Mouse (Mus musculus): Measurements from ENCODE around the gene Shb.
"Not testable (repeated sequence)": the region's sequence is repeated elsewhere in the genome, so short reads cannot be mapped to it uniquely, and the experiment has no call there.

The Shb gene

GRCm38 (mm10) chr4:45399421-45400210 is 132.7 kb downstream of the Shb start:
- DNase-seq (ENCODE audit: low read depth, low spot score): no peak

DNA sequence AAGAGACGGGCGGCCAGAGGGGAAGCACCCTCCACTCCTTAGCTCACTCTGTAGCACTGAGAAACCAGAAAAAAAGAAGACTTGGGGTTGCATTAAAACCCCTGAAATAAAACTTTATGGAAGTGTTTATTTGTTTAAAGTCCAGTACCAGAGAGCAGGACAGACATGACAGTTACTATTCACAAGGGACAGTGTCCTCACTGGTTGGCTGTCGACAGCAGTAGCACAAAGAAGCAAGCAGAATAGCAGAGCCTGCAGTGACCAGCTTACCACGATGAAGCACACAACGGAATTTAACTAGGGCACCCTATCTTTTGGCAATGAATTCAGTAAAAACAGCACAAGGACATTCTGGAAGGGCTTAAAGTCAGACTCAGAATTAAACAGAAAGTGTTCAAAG is 134.0 kb downstream of the Shb start:
- not testable (repeated sequence) for DNase-seq (ENCODE audit: low read depth, low spot score)

DNA sequence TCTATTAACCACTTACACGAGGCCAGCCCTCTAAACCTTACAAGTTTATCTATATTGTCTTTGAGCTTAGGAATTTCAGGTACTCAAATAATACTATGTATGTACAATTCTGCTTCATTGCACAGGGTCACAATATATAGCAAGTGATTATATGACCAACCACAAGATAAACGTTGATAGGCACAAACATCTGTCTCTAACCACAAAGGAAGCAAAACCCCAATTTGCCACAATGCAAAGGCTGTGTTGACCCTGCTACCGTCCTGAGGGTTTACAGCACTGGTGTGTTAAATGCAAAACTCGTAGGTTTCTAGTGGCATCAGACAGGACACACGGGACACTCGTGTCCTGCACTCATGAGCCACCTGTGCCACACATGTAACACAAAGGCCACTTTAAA is 136.1 kb downstream of the Shb start:
- DNase-seq (ENCODE audit: low read depth, low spot score): not testable (repeated sequence)

DNA sequence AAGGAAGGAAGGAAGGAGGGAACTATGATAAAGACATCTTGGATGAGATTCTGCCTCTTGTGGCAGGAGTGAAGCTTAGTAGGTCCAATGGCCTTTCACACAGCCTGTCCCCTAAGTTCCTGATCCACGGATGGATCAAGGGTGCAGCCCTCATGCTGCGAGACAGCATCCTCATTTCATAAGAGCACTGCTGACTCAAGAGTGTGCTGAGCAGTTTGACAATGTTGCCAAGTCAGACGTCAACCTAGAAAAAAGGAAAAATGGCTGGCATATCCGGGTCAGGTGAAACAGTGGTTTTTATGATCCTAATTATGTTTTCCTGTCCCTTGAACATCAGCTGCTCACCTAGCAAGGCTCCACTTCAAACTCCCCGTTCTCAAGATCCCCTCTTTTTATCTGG is 138.6 kb downstream of the Shb start:
- no peak for DNase-seq (ENCODE audit: low read depth, low spot score)

GRCm38 (mm10) chr4:45392994-45393393 is 139.3 kb downstream of the Shb start:
- DNase-seq (ENCODE audit: low read depth, low spot score): no peak

DNA sequence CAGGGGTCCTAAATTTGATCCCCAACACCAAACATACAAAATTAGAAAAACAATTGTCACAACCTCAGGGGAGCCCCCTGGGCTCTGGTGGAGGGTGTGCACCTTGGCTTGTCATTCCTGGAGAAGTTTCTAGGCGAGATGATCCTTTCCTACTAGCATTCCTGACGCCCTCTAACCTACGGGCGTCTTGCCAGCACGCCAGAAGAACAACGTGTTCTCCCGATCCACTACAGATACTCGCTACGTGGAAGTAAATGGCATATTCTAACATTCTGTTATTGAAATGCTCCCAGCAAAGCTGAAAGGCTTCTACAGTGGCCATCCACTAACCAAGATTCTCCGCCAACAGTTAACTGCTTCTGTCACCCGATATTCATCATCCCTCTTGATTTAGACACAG is 139.7 kb downstream of the Shb start:
- no peak for DNase-seq (ENCODE audit: low read depth, low spot score)

- no peak for DNase-seq (ENCODE audit: low read depth, low spot score)
Observed at GRCm38 (mm10) chr4:45392099-45392498, 140.2 kb downstream of the Shb start.

- not testable (repeated sequence) for DNase-seq (ENCODE audit: low read depth, low spot score)
Observed at GRCm38 (mm10) chr4:45387296-45387695, 145.0 kb downstream of the Shb start.

GRCm38 (mm10) chr4:45382133-45382532 is 150.1 kb downstream of the Shb start:
- DNase-seq (ENCODE audit: low read depth, low spot score): not testable (repeated sequence)

DNA sequence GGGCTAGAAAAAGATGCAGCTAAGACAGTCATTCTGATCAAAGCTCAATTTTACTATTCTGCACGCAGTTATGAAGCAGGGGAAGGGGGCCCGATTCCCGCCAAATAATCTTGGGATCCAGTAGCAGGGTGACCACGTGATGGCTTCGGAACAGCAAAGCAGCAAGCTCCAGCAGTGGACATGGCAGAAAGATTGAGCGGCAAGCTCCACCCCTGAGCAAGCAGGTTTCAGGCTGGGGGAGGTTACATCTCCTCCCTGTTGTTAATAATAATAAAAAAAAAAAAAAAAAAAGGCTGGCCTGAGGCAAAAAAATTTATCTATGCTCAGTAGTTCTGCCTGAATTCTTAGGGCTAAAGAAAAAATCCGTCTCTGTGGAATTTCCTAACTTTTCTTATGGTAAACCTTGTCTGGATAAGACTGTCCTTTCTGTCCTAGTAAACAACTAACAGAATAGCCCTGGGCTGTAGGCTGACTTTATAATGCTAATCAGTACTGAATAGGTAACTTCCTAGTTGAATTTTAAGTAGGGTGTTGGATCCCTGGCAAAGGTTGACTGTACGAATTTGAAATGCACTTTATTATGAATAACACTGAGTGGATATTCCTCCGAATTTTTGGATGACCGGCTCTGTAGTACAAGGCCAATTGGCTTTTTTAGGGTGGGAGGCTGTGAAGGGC is 151.2 kb downstream of the Shb start:
- peak; percentile 35 for DNase-seq (ENCODE audit: low read depth, low spot score)

DNA sequence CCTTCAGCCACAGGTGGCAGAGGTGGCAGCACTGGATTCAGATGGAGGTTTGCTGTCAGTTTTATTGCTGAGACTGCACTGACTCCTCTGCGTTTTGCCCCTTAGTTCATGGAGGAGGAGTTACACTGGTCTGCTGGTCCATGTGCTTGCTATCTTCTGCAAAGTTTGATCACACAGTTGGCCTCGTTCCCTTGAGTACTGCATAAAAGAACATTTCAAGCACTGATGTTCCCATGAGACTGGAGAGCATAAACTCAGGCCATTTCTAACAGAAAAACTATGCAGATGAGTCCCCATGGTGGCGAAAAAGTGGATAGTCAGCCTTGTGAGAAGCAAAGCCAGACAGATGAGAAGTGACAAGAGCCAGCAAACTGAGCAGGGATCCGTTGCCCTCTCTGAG is 155.7 kb downstream of the Shb start:
- no peak for DNase-seq (ENCODE audit: low read depth, low spot score)

DNA sequence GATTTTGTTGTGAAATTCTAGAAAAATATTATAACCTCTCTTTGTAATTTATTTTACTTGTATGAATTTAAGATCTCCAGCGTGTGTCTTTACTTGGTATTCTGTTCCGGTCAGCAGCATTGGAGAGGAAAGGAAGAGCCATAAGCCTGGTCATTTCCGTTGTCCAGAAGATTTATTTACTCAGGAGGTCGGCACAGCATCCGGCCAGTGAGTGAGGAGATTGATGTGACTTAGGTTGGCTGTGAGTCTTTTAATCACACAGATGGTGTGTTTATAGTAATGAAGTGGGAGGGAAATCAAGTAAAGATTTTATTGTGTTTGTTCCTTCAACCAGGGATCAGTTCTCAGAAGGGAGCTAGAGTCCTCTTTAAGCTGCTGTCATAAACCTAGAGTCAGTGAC is 157.4 kb downstream of the Shb start:
- DNase-seq (ENCODE audit: low read depth, low spot score): no peak
